Mouse (Mus musculus): ENCODE measurements around the gene Epm2a. TPM values are rescaled to one million over a fixed set of nuclear protein-coding genes. Genes with fewer than 3 reads are reported as not detected.
"Not testable (repeated sequence)": the region's sequence is repeated elsewhere in the genome, so short reads cannot be mapped to it uniquely, and the experiment has no call there.

Epm2a gene
- 0.50 and 0.66 TPM in 2 replicates for polyA plus RNA-seq (2016; fragmentation: Nextera tagmentation; extraction: Ambion mirVana)

GRCm38 (mm10) chr10:11343205-11344141 is at the start of gene Epm2a:
Gene Epm2a (plus strand): TSS chr10:11343404.
- H3K4me1 ChIP-seq = no peaks in the 10 kb centered on the region
- DNase-seq (ENCODE audit: low spot score) = peak; percentile 88
- H3K27ac ChIP-seq (replicated peaks) = peak within 1 kb of the TSS; percentile 96
- H3K27me3 ChIP-seq (replicated peaks; ENCODE audit: low read depth, poor library complexity, severe bottlenecking) = no peaks in the 10 kb centered on the region
- no peaks in the 10 kb centered on the region for H3K36me3 ChIP-seq (replicated peaks)
- H3K9me3 ChIP-seq = peaks cover 2% of the 10 kb centered on the region; the same call in 1 of the 2 replicates
- H3K4me3 ChIP-seq = peak within 1 kb of the TSS; percentile 72
- 2% methylated on average over 101 of the region's 106 CpGs for whole genome bisulfite sequencing

- no peak for DNase-seq (ENCODE audit: low spot score)
- WGBS = 93% methylated on average over 6 of the region's 6 CpGs
- H3K9me3 ChIP-seq = no peaks in the 10 kb centered on the region
- no peaks in the 10 kb centered on the region for H3K4me1 ChIP-seq
- H3K4me3 ChIP-seq = no peak overlapping the region
- no peak overlapping the region for H3K27ac ChIP-seq (replicated peaks)
- peaks cover 51% of the 10 kb centered on the region for H3K36me3 ChIP-seq (replicated peaks)
- no peaks in the 10 kb centered on the region for H3K27me3 ChIP-seq (replicated peaks; ENCODE audit: low read depth, poor library complexity, severe bottlenecking)
These were observed 44.8 kb upstream of the Epm2a start for GRCm38 (mm10) chr10:11298418-11298817.

GRCm38 (mm10) chr10:11305365-11306053 is 37.7 kb upstream of the Epm2a start:
- 84% methylated on average over 9 of the region's 9 CpGs for WGBS
- H3K27ac ChIP-seq (replicated peaks) = no peak overlapping the region
- H3K9me3 ChIP-seq = no peaks in the 10 kb centered on the region
- H3K27me3 ChIP-seq (replicated peaks; ENCODE audit: low read depth, poor library complexity, severe bottlenecking) = no peaks in the 10 kb centered on the region
- no peak overlapping the region for H3K4me3 ChIP-seq
- DNase-seq (ENCODE audit: low spot score) = no peak
- H3K4me1 ChIP-seq = no peaks in the 10 kb centered on the region
- H3K36me3 ChIP-seq (replicated peaks) = peaks cover 10% of the 10 kb centered on the region; the same call in 1 of the 2 replicates

GRCm38 (mm10) chr10:11306054-11306367 is 37.2 kb upstream of the Epm2a start:
- Histone ChIP-seq H3K27me3 (replicated peaks; ENCODE audit: low read depth, poor library complexity, severe bottlenecking) (no peaks in the 10 kb centered on the region), H3K36me3 (replicated peaks) (peaks cover 10% of the 10 kb centered on the region; the same call in 1 of the 2 replicates), H3K9me3 (no peaks in the 10 kb centered on the region), H3K4me3 (no peak overlapping the region), H3K4me1 (no peaks in the 10 kb centered on the region), H3K27ac (replicated peaks) (no peak overlapping the region)
- WGBS = 67% methylated on average over 2 of the region's 2 CpGs
- DNase-seq (ENCODE audit: low spot score) = no peak

- Histone ChIP-seq H3K27ac (replicated peaks) (no peak overlapping the region), H3K4me3 (no peak overlapping the region), H3K27me3 (replicated peaks; ENCODE audit: low read depth, poor library complexity, severe bottlenecking) (no peaks in the 10 kb centered on the region), H3K36me3 (replicated peaks) (peaks cover 10% of the 10 kb centered on the region; the same call in 1 of the 2 replicates), H3K4me1 (no peaks in the 10 kb centered on the region), H3K9me3 (no peaks in the 10 kb centered on the region)
- 94% methylated on average over 1 of the region's 1 CpGs for WGBS
- no peak for DNase-seq (ENCODE audit: low spot score)
These were observed 33.3 kb upstream of the Epm2a start for GRCm38 (mm10) chr10:11309866-11310265.

- peaks cover 7% of the 10 kb centered on the region; the same call in 1 of the 2 replicates for H3K36me3 ChIP-seq (replicated peaks)
- H3K4me1 ChIP-seq = no peaks in the 10 kb centered on the region
- H3K27me3 ChIP-seq (replicated peaks; ENCODE audit: low read depth, poor library complexity, severe bottlenecking) = no peaks in the 10 kb centered on the region
- no peak overlapping the region for H3K4me3 ChIP-seq
- no peak overlapping the region for H3K27ac ChIP-seq (replicated peaks)
- DNase-seq (ENCODE audit: low spot score) = no peak
- no peaks in the 10 kb centered on the region for H3K9me3 ChIP-seq
These were observed 32.7 kb upstream of the Epm2a start for GRCm38 (mm10) chr10:11310481-11310880.

GRCm38 (mm10) chr10:11317856-11318454 is 25.2 kb upstream of the Epm2a start:
- H3K27me3 ChIP-seq (replicated peaks; ENCODE audit: low read depth, poor library complexity, severe bottlenecking); H3K4me1 ChIP-seq; H3K36me3 ChIP-seq (replicated peaks); H3K4me3 ChIP-seq; DNase-seq (ENCODE audit: low spot score); H3K9me3 ChIP-seq; H3K27ac ChIP-seq (replicated peaks): not testable (repeated sequence)

GRCm38 (mm10) chr10:11319446-11319970 is 23.7 kb upstream of the Epm2a start:
- H3K4me3 ChIP-seq = no peak overlapping the region
- no peaks in the 10 kb centered on the region for H3K9me3 ChIP-seq
- no peaks in the 10 kb centered on the region for H3K27me3 ChIP-seq (replicated peaks; ENCODE audit: low read depth, poor library complexity, severe bottlenecking)
- DNase-seq (ENCODE audit: low spot score) = no peak
- WGBS = 72% methylated on average over 1 of the region's 1 CpGs
- H3K27ac ChIP-seq (replicated peaks) = no peak overlapping the region
- no peaks in the 10 kb centered on the region for H3K4me1 ChIP-seq
- H3K36me3 ChIP-seq (replicated peaks) = no peaks in the 10 kb centered on the region

GRCm38 (mm10) chr10:11322316-11322715 is 20.9 kb upstream of the Epm2a start:
- no peak overlapping the region for H3K27ac ChIP-seq (replicated peaks)
- no peak overlapping the region for H3K4me3 ChIP-seq
- 86% methylated on average over 7 of the region's 7 CpGs for WGBS
- H3K9me3 ChIP-seq = no peaks in the 10 kb centered on the region
- no peaks in the 10 kb centered on the region for H3K36me3 ChIP-seq (replicated peaks)
- H3K27me3 ChIP-seq (replicated peaks; ENCODE audit: low read depth, poor library complexity, severe bottlenecking) = no peaks in the 10 kb centered on the region
- no peak for DNase-seq (ENCODE audit: low spot score)
- H3K4me1 ChIP-seq = no peaks in the 10 kb centered on the region

GRCm38 (mm10) chr10:11323202-11323898 is 19.9 kb upstream of the Epm2a start:
- Histone ChIP-seq H3K4me1 (no peaks in the 10 kb centered on the region), H3K27ac (replicated peaks) (no peak overlapping the region), H3K9me3 (no peaks in the 10 kb centered on the region), H3K36me3 (replicated peaks) (no peaks in the 10 kb centered on the region), H3K4me3 (no peak overlapping the region), H3K27me3 (replicated peaks; ENCODE audit: low read depth, poor library complexity, severe bottlenecking) (no peaks in the 10 kb centered on the region)
- WGBS = 73% methylated on average over 4 of the region's 4 CpGs
- no peak for DNase-seq (ENCODE audit: low spot score)

GRCm38 (mm10) chr10:11326526-11326925 is 16.7 kb upstream of the Epm2a start:
- H3K27ac ChIP-seq (replicated peaks) = no peak overlapping the region
- no peak for DNase-seq (ENCODE audit: low spot score)
- no peak overlapping the region for H3K4me3 ChIP-seq
- H3K36me3 ChIP-seq (replicated peaks) = no peaks in the 10 kb centered on the region
- no peaks in the 10 kb centered on the region for H3K9me3 ChIP-seq
- H3K4me1 ChIP-seq = no peaks in the 10 kb centered on the region
- no peaks in the 10 kb centered on the region for H3K27me3 ChIP-seq (replicated peaks; ENCODE audit: low read depth, poor library complexity, severe bottlenecking)
- 85% methylated on average over 3 of the region's 3 CpGs for WGBS
